ENCODE assay signal across 31 mouse cellular contexts in genomic region chr7:128033616-128034015, GRCm38 (mm10). TPM values are rescaled to one million over a fixed set of nuclear protein-coding genes. Genes with fewer than 3 reads are reported as not detected.
DNase-seq lines count a peak whose midpoint lies in the region; ATAC-seq and TF ChIP-seq lines count a peak whose summit lies in the region.
"Had no signal": no experiment of that assay in that cellular context is flagged by ENCODE, and none has a peak within 500 bp of the region (broad histone marks: within the 10 kb centered on the region; RNA-seq: fewer than 3 reads in every experiment).

No protein-coding gene starts in this region.

- no peaks in the 10 kb centered on the region for H3K79me2 ChIP-seq in liver, adult 2 months (ENCODE audit: control insufficient read depth, insufficient read depth, low read length)
- no peaks in the 10 kb centered on the region for H3K79me2 ChIP-seq in MEL (ENCODE audit: control insufficient read depth, insufficient read depth, low read length, poor library complexity)

- no peak for TF ChIP-seq RAD21 in MEL (IDR thresholded peaks at IDR 0.05; ENCODE audit: low read depth, low read length)

- H3K9ac ChIP-seq in liver, adult 2 months (ENCODE audit: low read depth, low read length), result no peak overlapping the region
- H3K9ac ChIP-seq in liver, postnatal 0 days (replicated peaks), result no peak overlapping the region
- H3K9ac ChIP-seq in MEL (ENCODE audit: control insufficient read depth, low read depth, low read length, poor library complexity, severe bottlenecking), result no peak overlapping the region
- H3K9ac ChIP-seq: embryonic facial prominence, embryonic 13.5 days; embryonic facial prominence, embryonic 15.5 days; forebrain, embryonic 12.5 days had no signal

- no peak for TF ChIP-seq POLR2A in liver, adult 2 months (IDR thresholded peaks at IDR 0.05; ENCODE audit: extremely low read depth, insufficient read depth, low read length)
- no peak for TF ChIP-seq POLR2A in MEL (IDR thresholded peaks at IDR 0.05; ENCODE audit: control insufficient read depth in 1 of 2, insufficient read depth in 1 of 2, low read depth in 1 of 2, low read length in 2 of 2, poor library complexity in 1 of 2)
- no peak for TF ChIP-seq POLR2A in small intestine, adult 2 months (IDR thresholded peaks at IDR 0.05; ENCODE audit: low read depth, low read length)

- no peak for TF ChIP-seq EP300 in liver, postnatal 0 days (IDR thresholded peaks at IDR 0.05; ENCODE audit: low read depth)
- no peak for TF ChIP-seq EP300 in MEL (IDR thresholded peaks at IDR 0.05; ENCODE audit: low read depth in 1 of 2, low read length in 2 of 2)

- TF ChIP-seq CTCF in liver, adult 2 months (IDR thresholded peaks at IDR 0.05; ENCODE audit: low read depth, low read length), result no peak
- TF ChIP-seq CTCF in liver, postnatal 0 days (IDR thresholded peaks at IDR 0.05; ENCODE audit: low read depth), result no peak
- no peak for TF ChIP-seq CTCF in MEL (IDR thresholded peaks at IDR 0.05 in 2 of 3, conservative IDR thresholded peaks at IDR 0.05 in 1 of 3; ENCODE audit: control insufficient read depth in 1 of 3, insufficient read depth in 1 of 3, low read depth in 2 of 3, low read length in 3 of 3, poor library complexity in 1 of 3, severe bottlenecking in 1 of 3)
- no peak for TF ChIP-seq CTCF in small intestine, adult 2 months (IDR thresholded peaks at IDR 0.05; ENCODE audit: extremely low read depth, insufficient read length, insufficient replicate concordance, low read depth, low read length)

- no peak overlapping the region for H3K4me3 ChIP-seq in liver, adult 2 months (ENCODE audit: insufficient read depth, low read depth, low read length)
- H3K4me3 ChIP-seq in liver, postnatal 0 days (ENCODE audit: low read depth, low read length), result no peak overlapping the region
- H3K4me3 ChIP-seq in MEL (ENCODE audit: control insufficient read depth in 1 of 2, insufficient read depth in 1 of 2, low read depth in 2 of 2, low read length in 2 of 2), result no peak overlapping the region
- no peak overlapping the region for H3K4me3 ChIP-seq in small intestine, adult 2 months (ENCODE audit: low read depth, low read length)
- H3K4me3 ChIP-seq: embryonic facial prominence, embryonic 13.5 days; embryonic facial prominence, embryonic 15.5 days; erythroblast, embryonic 14.5 days; forebrain, embryonic 10.5 days; forebrain, embryonic 12.5 days had no signal

- H3K4me2 ChIP-seq in liver, postnatal 0 days (ENCODE audit: low read depth, low read length), result no peak overlapping the region
- H3K4me2 ChIP-seq: embryonic facial prominence, embryonic 13.5 days; embryonic facial prominence, embryonic 15.5 days; forebrain, embryonic 12.5 days had no signal

- H3K27ac ChIP-seq in liver, adult 2 months (replicated peaks; ENCODE audit: insufficient read depth, low read depth, low read length), result no peak overlapping the region
- H3K27ac ChIP-seq in liver, postnatal 0 days (ENCODE audit: low read depth), result no peak overlapping the region
- H3K27ac ChIP-seq in MEL (ENCODE audit: control insufficient read depth, low read depth, low read length), result no peak overlapping the region
- H3K27ac ChIP-seq in small intestine, adult 2 months (ENCODE audit: insufficient read depth, low read depth, low read length), result peak overlapping the region; percentile 99
- H3K27ac ChIP-seq: embryonic facial prominence, embryonic 13.5 days; embryonic facial prominence, embryonic 15.5 days; forebrain, embryonic 10.5 days; forebrain, embryonic 12.5 days had no signal

- H3K27me3 ChIP-seq in liver, adult 2 months (ENCODE audit: control insufficient read depth, insufficient read depth, low read length), result no peaks in the 10 kb centered on the region
- H3K27me3 ChIP-seq in liver, postnatal 0 days (ENCODE audit: insufficient read depth, low read length), result no peaks in the 10 kb centered on the region
- H3K27me3 ChIP-seq in MEL (ENCODE audit: control insufficient read depth in 1 of 2, insufficient read depth in 2 of 2, low read length in 2 of 2), result no peaks in the 10 kb centered on the region
- no peaks in the 10 kb centered on the region for H3K27me3 ChIP-seq in small intestine, adult 2 months (ENCODE audit: control insufficient read depth, insufficient read depth, low read length)
- H3K27me3 ChIP-seq: embryonic facial prominence, embryonic 13.5 days; embryonic facial prominence, embryonic 15.5 days; forebrain, embryonic 12.5 days had no signal

- 59% methylated on average over 4 of the region's 4 CpGs for WGBS in liver, adult 2 months
- 79% methylated on average over 4 of the region's 4 CpGs for WGBS in liver, postnatal 0 days (ENCODE audit: insufficient replicate concordance)
- WGBS in small intestine, adult 2 months, result 58% methylated on average over 4 of the region's 4 CpGs

- DNase-seq in liver, adult 2 months (ENCODE audit: extremely low read depth, low read depth, low spot score), result peak; percentile 59
- DNase-seq in liver, postnatal 0 days, result no peak
- peak; percentile 25 for DNase-seq in MEL (ENCODE audit: low read depth, low spot score)
- no peak for DNase-seq in heart, adult 11 months
- no peak for DNase-seq in urinary bladder, postnatal 4 days (ENCODE audit: low spot score in 2 of 2)
- DNase-seq: adrenal gland, adult 2 months; adrenal gland, postnatal 10 days; adrenal gland, postnatal 25 days; B cell, adult 2 months; cerebellum, adult 11 months; cerebellum, adult 18-20 months; cerebellum, adult 8-10 months; cerebellum, adult 9-11 months; cerebellum, postnatal 14 days; cerebellum, postnatal 36 days; embryo, embryonic 11 days had no signal

- no peaks in the 10 kb centered on the region for H3K9me3 ChIP-seq in liver, postnatal 0 days (ENCODE audit: low read length)
- H3K9me3 ChIP-seq in MEL (replicated peaks; ENCODE audit: insufficient read depth, low read length), result no peaks in the 10 kb centered on the region
- H3K9me3 ChIP-seq: embryonic facial prominence, embryonic 13.5 days; embryonic facial prominence, embryonic 15.5 days; forebrain, embryonic 10.5 days; forebrain, embryonic 12.5 days; G1E had no signal

- ATAC-seq in liver, postnatal 0 days, result no peak
- ATAC-seq: CD4-positive, CD25-positive, alpha-beta regulatory T cell, adult 4 months; forebrain, embryonic 14.5 days; forebrain, embryonic 16.5 days had no signal

- no peaks in the 10 kb centered on the region for H3K36me3 ChIP-seq in liver, adult 2 months (ENCODE audit: control insufficient read depth, insufficient read depth, low read length)
- H3K36me3 ChIP-seq in liver, postnatal 0 days (replicated peaks; ENCODE audit: insufficient read depth, low read length), result no peaks in the 10 kb centered on the region
- peaks cover 0 to 2% of the 10 kb centered on the region in 2 experiments; a peak in 2 of 4 replicates for H3K36me3 ChIP-seq in MEL (ENCODE audit: control insufficient read depth in 1 of 2, insufficient read depth in 2 of 2, low read length in 2 of 2)
- H3K36me3 ChIP-seq in small intestine, adult 2 months (ENCODE audit: control insufficient read depth, insufficient read depth, low read length), result no peaks in the 10 kb centered on the region
- H3K36me3 ChIP-seq: embryonic facial prominence, embryonic 13.5 days; embryonic facial prominence, embryonic 15.5 days; forebrain, embryonic 10.5 days; forebrain, embryonic 12.5 days; G1E had no signal

- H3K4me1 ChIP-seq in liver, adult 2 months (ENCODE audit: control insufficient read depth, insufficient read depth, low read length), result peaks cover 15% of the 10 kb centered on the region
- no peaks in the 10 kb centered on the region; the same call in 1 of the 2 replicates for H3K4me1 ChIP-seq in liver, postnatal 0 days (ENCODE audit: insufficient read depth)
- H3K4me1 ChIP-seq in MEL (ENCODE audit: control insufficient read depth in 1 of 2, insufficient read depth in 2 of 2, low read length in 2 of 2), result peaks cover 2 to 5% of the 10 kb centered on the region in 2 experiments; a peak in 2 of 4 replicates
- peaks cover 18% of the 10 kb centered on the region; the same call in 1 of the 2 replicates for H3K4me1 ChIP-seq in small intestine, adult 2 months (ENCODE audit: control insufficient read depth, insufficient read depth, insufficient read length, low read length)
- H3K4me1 ChIP-seq: embryonic facial prominence, embryonic 13.5 days; embryonic facial prominence, embryonic 15.5 days; forebrain, embryonic 10.5 days; forebrain, embryonic 12.5 days had no signal

TF ChIP-seq in MEL, 35 proteins besides CTCF, POLR2A, EP300 and RAD21 (continues in another document):
- no peak for TF ChIP-seq MYC (IDR thresholded peaks at IDR 0.05; ENCODE audit: low read depth, low read length)

RNA-seq across cellular contexts. Expression of gene Itgam, which starts 28.8 kb away (rescaled TPM):
- total RNA-seq in liver, adult 2 months (2014; rRNA removed), result 0.60 and 0.65 TPM in 2 replicates
- polyA plus RNA-seq in liver, adult 2 months (2012; rRNA removed), result 0.29 and 0.83 TPM in 2 replicates
- polyA plus RNA-seq in liver, postnatal 0 days (2015; fragmentation: Nextera tagmentation; extraction: Ambion mirVana), result 5.1 and 6.1 TPM in 2 replicates
- not detected in 2 replicates for total RNA-seq in MEL (2012; rRNA removed)
- not detected for polyA plus RNA-seq in MEL (2012; ENCODE audit: insufficient read depth in 1 of 2, insufficient read length in 2 of 2, low read depth in 1 of 2, low replicate concordance in 2 of 2, missing spikeins in 1 of 2)
- 3.1 and 3.3 TPM in 2 replicates for polyA plus RNA-seq in small intestine, adult 2 months (2012; rRNA removed)

RNA-seq across cellular contexts. Expression of gene Gm49368, which starts 28.9 kb away (rescaled TPM):
- not detected in 2 replicates for total RNA-seq in liver, adult 2 months (2014; rRNA removed)
- 0.09 TPM in 1 of 2 replicates, not detected in the other for polyA plus RNA-seq in liver, adult 2 months (2012; rRNA removed)
- 0.51 TPM in 1 of 2 replicates, not detected in the other for polyA plus RNA-seq in liver, postnatal 0 days (2015; fragmentation: Nextera tagmentation; extraction: Ambion mirVana)
- not detected in 2 replicates for total RNA-seq in MEL (2012; rRNA removed)
- polyA plus RNA-seq in MEL (2012; ENCODE audit: insufficient read depth in 1 of 2, insufficient read length in 2 of 2, low read depth in 1 of 2, low replicate concordance in 2 of 2, missing spikeins in 1 of 2), result not detected
- polyA plus RNA-seq in small intestine, adult 2 months (2012; rRNA removed), result 0.05 and 0.09 TPM in 2 replicates
- total RNA-seq: adrenal gland, adult 2 months; adrenal gland, postnatal 25 days; adrenal gland, postnatal 4 days; CH12.LX; common myeloid progenitor, adult 5-6 weeks; G1E had no signal
- polyA plus RNA-seq: adrenal gland, adult 2 months; brain, embryonic 14.5 days; CD4-positive, CD25-positive, alpha-beta regulatory T cell, adult 4 months; embryonic facial prominence, embryonic 11.5 days; embryonic facial prominence, embryonic 13.5 days; embryonic facial prominence, embryonic 15.5 days; erythroblast, embryonic 14.5 days; forebrain, embryonic 10.5 days; forebrain, embryonic 12.5 days; forebrain, embryonic 14.5 days; forebrain, embryonic 16.5 days; G1E had no signal

RNA-seq across cellular contexts. Expression of gene Trim72, which starts 29.9 kb away (rescaled TPM):
- total RNA-seq in liver, adult 2 months (2014; rRNA removed), result 0.28 TPM in 1 of 2 replicates, not detected in the other
- polyA plus RNA-seq in liver, adult 2 months (2012; rRNA removed), result 0.15 and 0.19 TPM in 2 replicates
- 0.12 TPM in 1 of 2 replicates, not detected in the other for polyA plus RNA-seq in liver, postnatal 0 days (2015; fragmentation: Nextera tagmentation; extraction: Ambion mirVana)
- 0.13 and 0.19 TPM in 2 replicates for total RNA-seq in MEL (2012; rRNA removed)
- polyA plus RNA-seq in MEL (2012; ENCODE audit: insufficient read depth in 1 of 2, insufficient read length in 2 of 2, low read depth in 1 of 2, low replicate concordance in 2 of 2, missing spikeins in 1 of 2), result under 1 TPM in 1 of 2 experiments, not detected in 1; 0.14 TPM
- 7.4 and 8.8 TPM in 2 replicates for polyA plus RNA-seq in small intestine, adult 2 months (2012; rRNA removed)
- total RNA-seq: common myeloid progenitor, adult 5-6 weeks had no signal
- polyA plus RNA-seq: CD4-positive, CD25-positive, alpha-beta regulatory T cell, adult 4 months; forebrain, embryonic 10.5 days; forebrain, embryonic 12.5 days; forebrain, embryonic 14.5 days; forebrain, embryonic 16.5 days had no signal

RNA-seq across cellular contexts. Expression of gene Pycard, which starts 39.9 kb away (rescaled TPM):
- total RNA-seq in liver, adult 2 months (2014; rRNA removed), result 1.5 and 2.8 TPM in 2 replicates
- 4.5 and 5.0 TPM in 2 replicates for polyA plus RNA-seq in liver, adult 2 months (2012; rRNA removed)
- polyA plus RNA-seq in liver, postnatal 0 days (2015; fragmentation: Nextera tagmentation; extraction: Ambion mirVana), result 25.8 TPM in 2 replicates
- total RNA-seq in MEL (2012; rRNA removed), result 0.10 and 0.12 TPM in 2 replicates
- polyA plus RNA-seq in MEL (2012; ENCODE audit: insufficient read depth in 1 of 2, insufficient read length in 2 of 2, low read depth in 1 of 2, low replicate concordance in 2 of 2, missing spikeins in 1 of 2), result under 1 TPM in 1 of 2 experiments, not detected in 1; 0.24 TPM
- polyA plus RNA-seq in small intestine, adult 2 months (2012; rRNA removed), result 602 and 952 TPM in 2 replicates

Comparison
In these comparisons a context has a peak if more than half of its experiments do, and no peak if none do; other contexts are left out.
1. DNase-seq: peak in liver, adult 2 months (single experiment) and MEL (single experiment); none in liver, postnatal 0 days (single experiment), heart, adult 11 months (single experiment) and urinary bladder, postnatal 4 days (0 of 2).